Mouse (Mus musculus): ENCODE data around the gene Ptma. TPM values are rescaled to one million over a fixed set of nuclear protein-coding genes. Genes with fewer than 3 reads are reported as not detected.
A peak's percentile ranks its signal among the peaks of the same experiment; 100 is the strongest.
"Not testable (repeated sequence)": the region's sequence is repeated elsewhere in the genome, so short reads cannot be mapped to it uniquely, and the experiment has no call there.

The Ptma gene
- polyA plus RNA-seq, 1 experiment from 2014 or later = 1,057 TPM

DNA sequence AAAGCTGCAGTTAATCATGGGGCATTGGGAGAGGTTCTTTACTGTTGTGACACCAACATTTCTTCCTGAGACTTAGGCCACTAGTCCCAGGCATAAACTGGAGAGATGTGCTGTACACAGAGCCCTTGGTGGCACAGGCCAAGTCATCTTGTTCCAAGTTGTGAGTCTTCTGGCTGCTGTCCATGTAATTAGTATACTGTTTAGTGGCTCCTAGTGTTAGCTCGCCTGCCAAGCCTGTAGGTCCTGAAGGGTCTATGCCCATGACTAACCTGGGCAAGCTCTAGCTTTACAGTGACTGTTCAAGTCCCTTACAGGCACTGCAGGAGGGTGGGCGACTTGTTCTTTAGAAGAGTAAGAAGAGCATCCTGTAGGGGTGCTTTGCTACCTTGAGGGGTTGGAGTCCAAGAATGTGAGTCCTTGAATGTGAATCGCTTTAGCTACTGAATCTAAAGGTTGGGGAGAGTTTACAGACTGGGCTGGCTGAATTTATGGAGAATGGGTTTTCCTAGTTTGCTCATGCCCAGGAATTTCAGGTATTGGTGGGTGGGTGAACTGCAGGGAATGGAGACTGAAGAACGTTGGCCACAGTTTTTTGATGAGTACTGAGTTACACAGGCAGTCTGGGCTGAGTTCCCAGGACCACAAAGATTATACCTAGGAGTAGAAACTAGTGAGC lies 4.5 kb downstream of the Ptma start:
- no peaks in the 10 kb centered on the region for H3K9me3 ChIP-seq (replicated peaks)
- peaks cover 32% of the 10 kb centered on the region for H3K4me1 ChIP-seq (replicated peaks)
- H3K9ac ChIP-seq = peak overlapping the region; percentile 34; the same call in 1 of the 2 replicates
- H3K36me3 ChIP-seq = peaks cover 28% of the 10 kb centered on the region
- 25% methylated on average over 4 of the region's 4 CpGs for WGBS
- H3K4me2 ChIP-seq = no peak overlapping the region
- H3K4me3 ChIP-seq = no peak overlapping the region
- H3K27me3 ChIP-seq (replicated peaks) = no peaks in the 10 kb centered on the region
- no peak overlapping the region for H3K27ac ChIP-seq (ENCODE audit: poor library complexity, severe bottlenecking)
- ATAC-seq (ENCODE audit: insufficient number of reproducible peaks, low FRiP score) = no peak

DNA sequence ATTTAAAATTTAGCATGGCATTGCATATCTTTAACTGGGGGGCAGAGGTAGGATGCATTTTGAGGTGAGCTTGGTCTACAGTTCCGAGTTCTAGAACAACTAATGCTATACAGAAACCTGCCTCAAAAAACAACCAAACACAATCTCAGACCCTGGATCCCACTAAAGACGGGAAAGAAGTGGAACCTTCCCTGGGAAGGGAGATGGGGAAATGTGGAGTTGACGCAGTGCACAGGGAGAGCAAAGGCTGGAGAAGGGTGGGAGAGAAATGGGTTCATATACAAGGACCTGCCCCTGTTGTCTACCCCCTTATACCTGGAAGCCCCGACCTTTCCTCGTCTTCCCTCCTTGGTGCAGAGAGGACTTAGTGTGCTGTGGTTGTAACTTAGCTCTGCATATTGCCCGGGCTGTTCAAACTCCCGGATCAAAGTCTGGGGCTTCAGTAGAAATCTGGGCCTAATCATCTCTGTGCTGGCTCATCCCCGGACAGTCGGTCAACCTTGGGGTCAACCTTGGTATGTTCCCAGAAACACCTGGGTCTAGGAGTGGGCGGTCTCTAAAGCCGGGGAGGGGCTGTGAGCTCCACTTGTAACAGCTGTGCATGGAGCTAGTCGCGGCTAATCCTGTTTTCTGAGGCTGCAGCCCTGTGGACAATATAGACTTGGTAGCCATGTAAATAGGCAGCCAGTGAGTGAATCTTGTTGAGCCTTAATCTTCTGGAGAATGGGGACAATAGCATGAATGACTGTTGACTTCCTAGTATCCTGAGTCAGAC lies 5.2 kb downstream of the Ptma start:
- Histone ChIP-seq H3K4me1 (replicated peaks) (peaks cover 32% of the 10 kb centered on the region), H3K4me2 (peak overlapping the region; percentile 33), H3K9me3 (replicated peaks) (no peaks in the 10 kb centered on the region), H3K9ac (peak overlapping the region; percentile 34; the same call in 1 of the 2 replicates), H3K4me3 (no peak overlapping the region), H3K27ac (ENCODE audit: poor library complexity, severe bottlenecking) (0 out of 2 replicates have a peak overlapping the region, but pooled peaks have one; percentile 2), H3K36me3 (peaks cover 28% of the 10 kb centered on the region), H3K27me3 (replicated peaks) (no peaks in the 10 kb centered on the region)
- ATAC-seq (ENCODE audit: insufficient number of reproducible peaks, low FRiP score) = peak; percentile 17; the same call in 1 of the 2 replicates
- 10% methylated on average over 13 of the region's 13 CpGs for WGBS

DNA sequence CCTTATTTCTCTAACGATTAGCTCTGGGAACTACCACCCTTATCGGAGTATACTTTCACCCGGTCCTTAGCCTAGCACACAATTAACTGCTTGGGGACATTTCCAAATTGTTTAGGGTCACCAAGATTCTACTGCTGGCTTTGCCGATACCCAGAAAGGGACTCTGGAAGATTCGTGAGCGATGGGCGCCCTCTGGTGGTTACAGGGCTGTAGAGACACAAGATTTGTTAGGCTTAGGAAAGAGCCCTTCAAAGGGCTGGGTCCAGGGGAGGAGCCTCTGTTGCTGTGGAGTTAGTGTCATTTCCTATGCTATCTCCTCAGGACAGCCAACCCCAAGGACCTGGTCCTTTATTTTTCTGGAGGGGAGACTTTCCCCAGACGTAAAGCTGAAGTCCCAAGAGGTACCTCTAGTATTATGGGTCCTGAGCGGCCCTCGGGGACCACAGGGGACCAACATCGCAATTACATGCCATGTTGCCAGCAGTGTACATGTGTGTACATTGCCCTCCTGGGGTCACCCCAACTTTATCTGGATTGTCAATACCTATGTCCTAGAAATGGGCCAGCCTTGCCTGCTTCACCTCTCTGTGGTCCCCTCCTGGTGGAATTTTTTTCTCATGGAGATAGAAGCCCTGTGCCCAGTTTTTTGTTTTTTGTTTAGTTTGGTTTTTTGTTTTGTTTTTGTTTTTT lies 6.0 kb downstream of the Ptma start:
- Histone ChIP-seq H3K36me3 (peaks cover 28% of the 10 kb centered on the region), H3K4me2 (peak overlapping the region; percentile 33), H3K9me3 (replicated peaks) (no peaks in the 10 kb centered on the region), H3K4me3 (no peak overlapping the region), H3K9ac (0 out of 2 replicates have a peak overlapping the region, but pooled peaks have one; percentile 34), H3K4me1 (replicated peaks) (peaks cover 32% of the 10 kb centered on the region), H3K27ac (ENCODE audit: poor library complexity, severe bottlenecking) (no peak overlapping the region), H3K27me3 (replicated peaks) (no peaks in the 10 kb centered on the region)
- peak; percentile 41; the same call in 1 of the 2 replicates for ATAC-seq (ENCODE audit: insufficient number of reproducible peaks, low FRiP score)
- WGBS = 25% methylated on average over 11 of the region's 11 CpGs

DNA sequence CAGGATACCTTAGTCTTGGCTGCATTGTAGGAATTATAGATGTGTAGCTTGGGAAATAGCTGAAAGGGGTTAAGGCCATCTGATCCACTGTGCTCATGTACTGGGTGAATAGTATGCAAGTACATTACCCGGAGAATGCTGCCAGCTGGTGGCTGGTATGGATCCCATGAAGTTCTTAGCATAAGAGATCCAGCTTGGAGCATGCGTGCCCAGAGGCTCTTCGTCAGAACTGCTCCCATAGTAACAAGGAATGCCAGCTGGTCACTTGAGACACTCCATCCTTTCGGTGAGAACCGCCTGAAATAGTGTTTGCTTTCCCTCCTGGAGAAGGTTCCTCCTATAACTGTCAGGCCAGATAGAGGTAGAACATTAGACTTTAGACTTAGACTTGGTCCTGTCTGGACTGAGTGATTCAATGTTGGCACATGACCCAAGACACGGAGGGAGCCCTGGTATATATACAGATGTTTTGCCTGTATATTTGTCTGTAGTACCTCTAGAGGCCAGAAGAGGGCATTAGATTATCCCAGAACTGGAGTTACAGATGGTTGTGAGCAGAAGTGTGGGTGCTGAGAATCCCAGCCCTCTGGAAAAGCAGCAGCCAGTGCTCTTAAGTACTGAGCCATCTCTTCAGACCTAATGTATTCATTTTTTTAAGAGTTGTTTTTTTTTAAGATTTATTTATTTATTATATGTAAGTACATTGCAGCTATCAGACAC lies 7.0 kb downstream of the Ptma start:
- H3K27me3 ChIP-seq (replicated peaks) = no peaks in the 10 kb centered on the region
- peaks cover 27% of the 10 kb centered on the region for H3K36me3 ChIP-seq
- H3K9ac ChIP-seq = no peak overlapping the region
- H3K9me3 ChIP-seq (replicated peaks) = no peaks in the 10 kb centered on the region
- WGBS = 86% methylated on average over 6 of the region's 6 CpGs
- ATAC-seq (ENCODE audit: insufficient number of reproducible peaks, low FRiP score) = no peak
- H3K4me2 ChIP-seq = no peak overlapping the region
- no peak overlapping the region for H3K4me3 ChIP-seq
- peaks cover 32% of the 10 kb centered on the region for H3K4me1 ChIP-seq (replicated peaks)
- H3K27ac ChIP-seq (ENCODE audit: poor library complexity, severe bottlenecking) = no peak overlapping the region

DNA sequence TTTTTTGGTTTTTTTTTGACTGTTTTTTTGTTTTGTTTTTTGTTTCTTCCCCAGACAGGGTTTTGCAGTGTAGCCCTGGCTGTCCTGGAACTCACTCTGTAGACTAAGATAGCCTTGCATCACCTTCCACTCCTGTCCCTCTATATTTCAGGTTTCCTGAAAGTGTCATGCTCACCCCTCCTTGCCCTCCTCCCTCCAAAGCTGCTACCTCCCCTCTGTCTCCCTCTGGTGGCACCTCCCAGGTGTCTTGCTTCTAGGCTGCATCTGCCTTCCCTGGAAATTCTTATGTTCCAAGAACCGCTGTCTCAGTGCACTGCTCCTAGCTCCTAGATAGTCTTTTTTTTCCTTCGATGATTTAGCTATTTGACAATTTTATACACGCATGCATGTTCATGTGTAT lies 11.9 kb downstream of the Ptma start:
- WGBS = 50% methylated on average over 3 of the region's 3 CpGs
- H3K27me3 ChIP-seq (replicated peaks) = no peaks in the 10 kb centered on the region
- no peaks in the 10 kb centered on the region for H3K4me1 ChIP-seq (replicated peaks)
- no peak overlapping the region for H3K27ac ChIP-seq (ENCODE audit: poor library complexity, severe bottlenecking)
- no peak overlapping the region for H3K4me3 ChIP-seq
- H3K36me3 ChIP-seq = peaks cover 28% of the 10 kb centered on the region
- no peak for ATAC-seq (ENCODE audit: insufficient number of reproducible peaks, low FRiP score)
- no peak overlapping the region for H3K9ac ChIP-seq
- no peak overlapping the region for H3K4me2 ChIP-seq
- H3K9me3 ChIP-seq (replicated peaks) = no peaks in the 10 kb centered on the region

DNA sequence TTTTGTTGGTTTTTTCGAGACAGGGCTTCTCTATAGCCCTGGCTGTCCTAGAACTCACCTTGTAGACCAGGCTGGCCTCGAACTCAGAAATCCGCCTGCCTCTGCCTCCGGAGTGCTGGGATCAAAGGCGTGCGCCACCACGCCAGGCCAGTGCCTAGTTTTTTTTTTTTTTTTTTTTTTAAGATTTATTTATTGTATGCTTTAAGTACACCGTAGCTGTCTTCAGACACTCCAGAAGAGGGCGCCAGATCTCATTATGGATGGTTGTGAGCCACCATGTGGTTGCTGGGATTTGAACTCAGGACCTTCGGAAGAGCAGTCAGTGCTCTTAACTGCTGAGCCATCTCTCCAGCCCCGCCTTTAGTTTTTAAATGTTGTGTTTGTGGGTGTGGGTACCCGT lies 13.1 kb downstream of the Ptma start:
- not testable (repeated sequence) for H3K27ac ChIP-seq (ENCODE audit: poor library complexity, severe bottlenecking); H3K4me1 ChIP-seq (replicated peaks); H3K9me3 ChIP-seq (replicated peaks); H3K4me2 ChIP-seq; H3K27me3 ChIP-seq (replicated peaks); H3K9ac ChIP-seq; H3K4me3 ChIP-seq; ATAC-seq (ENCODE audit: insufficient number of reproducible peaks, low FRiP score)
- WGBS = 82% methylated on average over 12 of the region's 12 CpGs
- peaks cover 35% of the 10 kb centered on the region for H3K36me3 ChIP-seq

DNA sequence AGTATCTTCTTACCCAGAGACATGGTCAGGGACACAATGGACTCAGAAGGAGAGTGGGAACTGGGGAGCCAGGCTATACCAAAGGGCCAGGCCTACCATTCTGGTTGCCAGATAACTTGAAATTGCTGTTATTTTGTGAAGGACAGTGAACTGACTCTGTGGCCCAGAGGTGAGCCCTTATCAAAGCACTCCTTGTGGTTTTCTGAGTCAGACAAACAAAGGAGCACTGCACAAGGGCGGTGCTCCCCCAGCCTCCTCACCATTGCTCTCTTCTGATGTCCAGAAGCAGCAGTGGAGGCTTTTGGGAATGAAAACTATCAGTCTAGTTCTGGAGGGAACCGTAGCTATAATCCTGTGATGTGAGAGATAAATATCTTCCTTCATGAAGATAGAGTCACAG lies 16.1 kb downstream of the Ptma start:
- Histone ChIP-seq H3K4me2 (no peak overlapping the region), H3K27ac (ENCODE audit: poor library complexity, severe bottlenecking) (no peak overlapping the region), H3K36me3 (peaks cover 60% of the 10 kb centered on the region), H3K9ac (no peak overlapping the region), H3K9me3 (replicated peaks) (no peaks in the 10 kb centered on the region), H3K4me1 (replicated peaks) (no peaks in the 10 kb centered on the region), H3K27me3 (replicated peaks) (no peaks in the 10 kb centered on the region), H3K4me3 (no peak overlapping the region)
- ATAC-seq (ENCODE audit: insufficient number of reproducible peaks, low FRiP score) = no peak
- 78% methylated on average over 2 of the region's 2 CpGs for WGBS

DNA sequence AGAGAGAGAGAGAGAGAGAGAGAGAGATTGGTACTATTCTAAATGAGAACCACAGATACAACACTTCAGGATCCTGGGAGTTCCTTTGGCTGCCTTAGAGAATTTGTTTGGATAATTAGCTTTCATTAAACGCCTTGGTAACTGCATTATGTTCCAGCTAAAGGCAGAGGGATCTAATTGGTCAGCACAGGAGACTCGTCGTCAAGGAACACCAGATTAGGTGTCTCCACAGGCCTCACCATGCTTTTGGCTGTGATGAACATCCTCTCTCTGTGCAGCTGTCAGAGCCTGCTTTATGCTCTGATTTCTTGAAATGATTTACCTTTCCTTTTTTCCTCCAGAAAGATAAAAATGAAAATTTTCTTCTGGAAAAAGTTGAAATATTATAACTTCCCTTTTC lies 20.3 kb downstream of the Ptma start:
- no peaks in the 10 kb centered on the region for H3K27me3 ChIP-seq (replicated peaks)
- H3K4me3 ChIP-seq = no peak overlapping the region
- no peak overlapping the region for H3K4me2 ChIP-seq
- no peak overlapping the region for H3K27ac ChIP-seq (ENCODE audit: poor library complexity, severe bottlenecking)
- H3K9ac ChIP-seq = no peak overlapping the region
- H3K4me1 ChIP-seq (replicated peaks) = peaks cover 9% of the 10 kb centered on the region
- peaks cover 53% of the 10 kb centered on the region for H3K36me3 ChIP-seq
- WGBS = 66% methylated on average over 3 of the region's 3 CpGs
- no peaks in the 10 kb centered on the region for H3K9me3 ChIP-seq (replicated peaks)
- ATAC-seq (ENCODE audit: insufficient number of reproducible peaks, low FRiP score) = no peak

DNA sequence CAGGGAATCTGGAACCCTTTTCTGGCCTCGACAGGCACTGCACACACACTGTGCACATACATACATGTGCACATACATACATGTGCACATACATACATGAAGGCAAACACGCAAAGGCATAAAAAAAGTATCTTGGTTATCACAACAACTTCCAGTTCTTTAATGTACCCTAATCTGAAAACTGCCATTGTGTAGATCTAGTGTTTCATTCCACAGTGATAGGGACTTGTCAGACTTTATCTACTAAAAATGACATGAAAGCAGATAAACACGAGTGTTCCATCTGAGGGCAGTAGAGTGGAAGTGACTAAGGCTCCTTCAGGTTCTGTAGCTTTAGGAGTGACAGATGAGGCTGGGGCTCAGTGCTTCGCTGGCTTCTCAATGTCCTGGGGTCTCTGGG lies 24.8 kb downstream of the Ptma start:
- Histone ChIP-seq H3K4me3 (no peak overlapping the region), H3K4me2 (no peak overlapping the region), H3K9ac (no peak overlapping the region), H3K9me3 (replicated peaks) (no peaks in the 10 kb centered on the region), H3K4me1 (replicated peaks) (peaks cover 13% of the 10 kb centered on the region), H3K36me3 (peaks cover 20% of the 10 kb centered on the region), H3K27ac (ENCODE audit: poor library complexity, severe bottlenecking) (no peak overlapping the region), H3K27me3 (replicated peaks) (no peaks in the 10 kb centered on the region)
- 63% methylated on average over 4 of the region's 4 CpGs for WGBS
- ATAC-seq (ENCODE audit: insufficient number of reproducible peaks, low FRiP score) = no peak

DNA sequence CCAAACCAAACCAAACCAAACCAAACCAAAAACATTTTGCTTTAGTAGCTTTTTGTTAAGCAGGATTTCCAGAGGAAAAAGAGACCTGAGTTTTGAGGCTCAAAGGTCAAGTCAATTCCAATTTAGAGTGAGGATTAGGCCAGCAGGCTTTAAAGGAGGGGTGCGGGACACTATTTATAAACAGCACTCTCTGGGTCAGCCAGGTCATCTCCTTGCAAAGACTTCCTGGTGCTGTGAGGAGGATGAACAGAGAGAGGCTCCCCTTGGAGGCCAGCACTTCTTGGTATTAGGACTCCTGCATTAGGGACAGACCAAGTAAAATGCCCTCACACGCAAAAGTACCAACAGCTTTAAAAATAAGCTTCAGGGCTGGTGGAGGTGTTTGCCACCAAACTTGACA lies 25.4 kb downstream of the Ptma start:
- peaks cover 20% of the 10 kb centered on the region for H3K36me3 ChIP-seq
- no peak overlapping the region for H3K4me2 ChIP-seq
- H3K4me1 ChIP-seq (replicated peaks) = peaks cover 13% of the 10 kb centered on the region
- no peak overlapping the region for H3K9ac ChIP-seq
- H3K9me3 ChIP-seq (replicated peaks) = no peaks in the 10 kb centered on the region
- H3K27ac ChIP-seq (ENCODE audit: poor library complexity, severe bottlenecking) = no peak overlapping the region
- H3K4me3 ChIP-seq = no peak overlapping the region
- WGBS = 48% methylated on average over 2 of the region's 2 CpGs
- H3K27me3 ChIP-seq (replicated peaks) = no peaks in the 10 kb centered on the region
- no peak for ATAC-seq (ENCODE audit: insufficient number of reproducible peaks, low FRiP score)

DNA sequence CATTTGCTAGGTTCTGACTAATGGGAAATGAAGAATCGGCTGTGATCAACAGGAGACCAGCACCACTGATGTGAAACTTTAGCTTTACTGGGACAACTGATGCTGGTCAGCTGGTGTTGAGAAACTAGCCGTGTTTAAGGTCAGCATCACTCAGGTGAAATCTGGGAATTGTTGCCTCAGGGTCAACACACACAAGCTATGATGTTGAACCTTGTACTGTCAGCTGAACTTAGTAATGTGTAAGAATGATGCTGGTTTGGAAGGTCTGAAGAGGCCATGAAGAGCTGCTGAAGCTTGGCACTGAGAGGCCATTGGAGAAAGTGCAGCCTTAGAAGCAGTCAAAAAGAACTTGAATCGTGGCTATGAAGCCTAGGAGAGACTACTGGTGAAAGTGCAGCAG lies 29.1 kb downstream of the Ptma start:
- Histone ChIP-seq H3K4me1 (replicated peaks) (peaks cover 16% of the 10 kb centered on the region; the same call in 1 of the 2 replicates), H3K4me3 (no peak overlapping the region), H3K9ac (no peak overlapping the region), H3K27ac (ENCODE audit: poor library complexity, severe bottlenecking) (no peak overlapping the region), H3K27me3 (replicated peaks) (no peaks in the 10 kb centered on the region), H3K9me3 (replicated peaks) (no peaks in the 10 kb centered on the region), H3K36me3 (peaks cover 17% of the 10 kb centered on the region), H3K4me2 (no peak overlapping the region)
- 79% methylated on average over 3 of the region's 3 CpGs for WGBS
- no peak for ATAC-seq (ENCODE audit: insufficient number of reproducible peaks, low FRiP score)
